Mouse (Mus musculus): Measurements from ENCODE around the gene Ctla2a. TPM values are rescaled to one million over a fixed set of nuclear protein-coding genes. Genes with fewer than 3 reads are reported as not detected.

Ctla2a gene
- 62.3 and 63.6 TPM in 2 replicates for polyA plus RNA-seq (2015; fragmentation: Nextera tagmentation; extraction: Ambion mirVana)

GRCm38 (mm10) chr13:60936500-60936901 lies at the start of gene Ctla2a, which contains the start of gene Gm49391:
Gene Ctla2a (minus strand): TSS chr13:60936625.
Gene Gm49391 (minus strand): TSS chr13:60936571.

GRCm38 (mm10) chr13:60941884-60942283 lies 5.5 kb upstream of the Ctla2a start, which contains the start of gene Tpbpa:
Gene Tpbpa (minus strand): TSS chr13:60941984.

DNA sequence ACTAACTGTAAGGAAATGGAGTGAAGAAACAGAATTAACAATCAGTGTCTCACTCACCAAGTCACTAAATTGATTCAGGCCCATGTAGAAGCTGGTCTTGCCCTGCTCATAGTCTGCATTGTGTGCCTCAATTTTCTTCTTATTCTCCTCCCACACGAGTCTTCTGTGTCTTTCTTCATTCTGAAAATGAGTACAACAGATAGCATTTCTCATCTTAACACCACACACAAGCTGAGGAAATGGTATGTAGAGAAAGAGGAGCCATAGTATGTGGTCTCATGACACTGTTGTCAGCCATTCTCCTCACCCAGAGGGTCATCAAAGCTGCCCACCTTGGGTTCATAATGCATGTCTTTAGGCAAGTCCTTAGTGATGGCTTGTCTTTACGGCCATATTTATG lies 935 bp downstream of the Ctla2a start, which contains the start of gene Gm49393:
TSS of gene Gm49393 (minus strand) at position 101 of the 400 bp plus-strand sequence.

GRCm38 (mm10) chr13:60904780-60905179 lies 31.6 kb downstream of the Ctla2a start, which contains the start of gene Tpbpb:
Gene Tpbpb (minus strand): TSS chr13:60904880.

GRCm38 (mm10) chr13:60897328-60897727 lies 39.1 kb downstream of the Ctla2a start, which contains the start of gene Ctla2b:
Gene Ctla2b (minus strand): TSS chr13:60897447.

DNA sequence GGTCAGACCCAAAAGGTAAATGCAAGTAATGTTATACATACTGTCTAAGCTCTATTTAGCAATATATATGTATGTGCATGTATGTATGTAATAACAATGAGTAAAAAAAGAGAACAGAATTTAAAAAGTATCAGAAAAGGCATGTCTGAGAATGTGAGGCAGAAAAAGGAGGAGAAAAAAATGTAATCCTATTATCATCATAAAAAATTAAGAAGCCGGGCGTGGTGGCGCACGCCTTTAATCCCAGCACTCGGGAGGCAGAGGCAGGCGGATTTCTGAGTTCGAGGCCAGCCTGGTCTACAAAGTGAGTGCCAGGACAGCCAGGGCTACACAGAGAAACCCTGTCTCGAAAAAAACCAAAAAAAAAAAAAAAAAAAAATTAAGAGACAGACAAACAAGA lies 39.6 kb downstream of the Ctla2a start, which contains the start of gene Gm49392:
TSS of gene Gm49392 (minus strand) at position 101 of the 400 bp plus-strand sequence.

Other genes with a start within 250 kb of the Ctla2a start
- gene BC051665, start 150.3 kb downstream of the Ctla2a start, polyA plus RNA-seq (2015; fragmentation: Nextera tagmentation; extraction: Ambion mirVana), result not detected in 2 replicates
- not detected in 2 replicates for gene Ctsll3, start 133.8 kb downstream of the Ctla2a start, polyA plus RNA-seq (2015; fragmentation: Nextera tagmentation; extraction: Ambion mirVana)
- gene 4930486L24Rik, start 72.2 kb downstream of the Ctla2a start, polyA plus RNA-seq (2015; fragmentation: Nextera tagmentation; extraction: Ambion mirVana), result not detected in 2 replicates
- 0.57 and 0.59 TPM in 2 replicates for gene Gm49392, start 39.7 kb downstream of the Ctla2a start, polyA plus RNA-seq (2015; fragmentation: Nextera tagmentation; extraction: Ambion mirVana)
- gene Ctla2b, start 39.2 kb downstream of the Ctla2a start, polyA plus RNA-seq (2015; fragmentation: Nextera tagmentation; extraction: Ambion mirVana), result 6.8 and 9.2 TPM in 2 replicates
- gene Tpbpb, start 31.7 kb downstream of the Ctla2a start, polyA plus RNA-seq (2015; fragmentation: Nextera tagmentation; extraction: Ambion mirVana), result not detected in 2 replicates
- not detected in 2 replicates for gene Gm49393, start 1.0 kb downstream of the Ctla2a start, polyA plus RNA-seq (2015; fragmentation: Nextera tagmentation; extraction: Ambion mirVana)
- 2.8 and 3.1 TPM in 2 replicates for gene Gm49391, start 54 bp downstream of the Ctla2a start, polyA plus RNA-seq (2015; fragmentation: Nextera tagmentation; extraction: Ambion mirVana)
- gene Tpbpa, start 5.4 kb upstream of the Ctla2a start, polyA plus RNA-seq (2015; fragmentation: Nextera tagmentation; extraction: Ambion mirVana), result not detected in 2 replicates
- 0.71 and 0.95 TPM in 2 replicates for gene Ctsj, start 69.3 kb upstream of the Ctla2a start, polyA plus RNA-seq (2015; fragmentation: Nextera tagmentation; extraction: Ambion mirVana)
- gene Ctsq, start 104.0 kb upstream of the Ctla2a start, polyA plus RNA-seq (2015; fragmentation: Nextera tagmentation; extraction: Ambion mirVana), result 0.21 TPM in 1 of 2 replicates, not detected in the other
- gene Ctsr, start 227.6 kb upstream of the Ctla2a start, polyA plus RNA-seq (2015; fragmentation: Nextera tagmentation; extraction: Ambion mirVana), result not detected in 2 replicates

All from skeletal muscle tissue, postnatal 0 days (tissue).